Mouse (Mus musculus) spleen, postnatal 36 days (tissue): ENCODE measurements at regions not wholly inside any gene's neighbourhood (a gene's known extent, or its start where the extent isn't known, plus 50 kb on each side); places are given as distances from the start of the nearest gene placed in this dataset.

Source experiments
- DNase-seq, 2 experiments: peaks; one replicate each; pipeline ENCODE4 v3.0.0; 2022; ENCODE audit warnings: low spot score in 2 of 2, mixed read lengths in 1 of 2

DNA sequence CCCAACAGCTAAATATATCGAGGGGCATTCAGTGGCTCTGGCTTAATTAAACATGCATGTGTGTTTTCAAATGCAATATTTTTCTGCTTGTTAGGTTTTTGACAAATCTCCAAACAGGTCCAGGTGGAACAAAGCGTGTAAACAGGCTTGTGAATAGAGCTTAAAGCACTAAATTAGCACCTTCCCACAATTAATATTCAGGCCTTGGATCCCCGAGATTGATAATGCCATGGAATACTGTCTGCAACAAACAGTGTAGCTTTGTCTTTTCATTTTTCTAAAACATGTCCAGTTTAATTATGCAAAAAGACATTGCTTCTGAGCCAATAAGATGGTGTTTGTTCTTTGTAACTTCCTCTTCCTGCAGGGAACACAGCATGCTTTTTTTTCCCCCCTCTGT, 258.9 kb downstream of the Barhl2 start:
- DNase-seq, result no peak

DNA sequence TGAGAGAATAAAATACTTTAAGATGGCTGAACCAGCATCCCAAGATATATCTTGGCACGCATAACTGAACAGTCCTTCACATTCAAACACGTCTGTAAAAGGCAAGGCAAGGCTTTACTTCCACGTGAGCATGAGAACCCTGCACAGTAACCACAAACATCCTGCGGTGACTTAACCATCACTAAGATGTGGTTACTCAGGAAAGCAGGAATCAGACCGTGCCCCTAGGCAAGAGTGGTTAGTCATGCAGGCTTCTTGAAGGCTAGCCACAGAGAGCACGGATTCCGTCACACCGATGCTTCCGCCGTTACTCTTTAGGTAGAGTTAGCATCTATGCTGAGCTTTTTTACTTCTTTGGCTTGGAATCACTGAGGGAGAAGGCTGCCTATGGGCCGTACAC, 266.8 kb downstream of the Barhl2 start:
- no peak for DNase-seq

DNA sequence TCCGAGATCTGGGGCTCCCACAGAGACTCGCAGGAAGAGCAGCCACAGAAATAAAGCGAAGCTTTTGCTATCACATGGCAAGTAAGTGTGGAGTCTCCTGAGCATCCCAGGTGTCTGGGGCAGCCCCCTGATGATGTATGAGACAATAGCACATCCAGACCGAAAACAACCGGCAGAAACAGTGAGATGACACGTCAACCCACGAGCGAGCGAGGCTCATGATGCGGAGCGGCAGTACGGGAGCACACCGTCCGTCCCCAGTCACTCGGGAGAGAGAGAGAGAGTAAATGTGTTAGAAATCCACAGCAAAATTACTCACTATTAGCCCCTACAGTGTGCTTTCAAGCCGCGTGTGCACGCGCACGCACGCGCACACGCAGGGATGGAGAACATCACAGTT, 276.2 kb downstream of the Barhl2 start:
- no peak for DNase-seq

DNA sequence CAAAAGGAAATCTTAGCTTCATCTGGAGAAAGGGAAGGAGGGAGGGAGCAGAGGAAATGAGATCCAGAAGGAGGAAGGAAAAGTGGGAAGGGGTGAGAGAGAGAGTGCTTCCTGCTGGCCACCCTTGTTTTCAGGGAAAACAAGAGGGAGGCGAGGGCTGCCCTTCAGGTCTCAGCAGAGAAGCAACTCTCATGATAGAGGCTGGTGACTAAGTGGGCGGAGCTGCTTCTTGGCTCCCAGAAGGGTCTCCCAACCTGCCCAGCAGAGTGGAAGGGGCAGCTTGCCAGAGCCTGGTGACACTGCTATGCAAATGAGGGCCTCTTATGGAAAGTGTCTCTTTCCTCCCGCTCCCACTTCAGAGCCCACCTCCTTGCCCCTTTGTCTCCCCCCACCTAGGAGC, 285.8 kb downstream of the Barhl2 start:
- DNase-seq, result no peak

DNA sequence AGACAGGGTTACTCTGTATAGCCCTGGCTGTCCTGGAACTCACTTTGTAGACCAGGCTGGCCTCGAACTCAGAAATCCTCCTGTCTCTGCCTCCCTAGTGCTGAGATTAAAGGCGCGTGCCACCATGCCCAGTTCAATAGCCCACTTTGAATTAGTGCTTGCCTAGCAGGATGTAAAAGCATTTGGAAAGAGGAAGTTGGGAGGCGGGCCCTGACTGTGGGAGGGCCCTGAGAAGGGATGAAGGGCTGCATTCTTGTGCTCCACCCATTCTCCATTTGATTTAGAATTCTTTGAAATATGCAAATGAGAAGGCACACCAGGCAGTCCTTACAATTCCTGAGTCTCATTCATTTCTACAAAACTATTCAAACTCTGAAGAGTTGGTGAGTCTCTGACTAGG, 287.6 kb downstream of the Barhl2 start:
- no peak for DNase-seq

DNA sequence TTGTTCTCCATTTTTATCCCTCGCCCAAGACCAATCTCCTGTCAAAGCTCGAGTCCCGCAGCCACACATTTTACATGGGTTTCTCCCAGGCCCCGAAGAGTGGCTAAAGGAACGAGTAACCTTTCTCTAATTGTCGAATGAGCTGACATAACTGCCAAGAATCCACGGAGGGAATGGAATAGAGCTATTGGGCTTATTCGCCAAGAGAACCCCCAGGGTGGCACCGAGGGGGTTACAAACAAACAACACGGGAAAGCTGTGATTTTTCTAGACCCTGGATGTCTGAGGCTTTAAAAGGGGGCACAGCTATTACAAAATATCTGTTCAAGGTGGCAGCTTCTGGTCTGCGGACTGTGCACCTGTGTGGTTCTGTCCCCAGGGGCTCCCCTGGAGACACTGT, 290.4 kb downstream of the Barhl2 start:
- no peak for DNase-seq

DNA sequence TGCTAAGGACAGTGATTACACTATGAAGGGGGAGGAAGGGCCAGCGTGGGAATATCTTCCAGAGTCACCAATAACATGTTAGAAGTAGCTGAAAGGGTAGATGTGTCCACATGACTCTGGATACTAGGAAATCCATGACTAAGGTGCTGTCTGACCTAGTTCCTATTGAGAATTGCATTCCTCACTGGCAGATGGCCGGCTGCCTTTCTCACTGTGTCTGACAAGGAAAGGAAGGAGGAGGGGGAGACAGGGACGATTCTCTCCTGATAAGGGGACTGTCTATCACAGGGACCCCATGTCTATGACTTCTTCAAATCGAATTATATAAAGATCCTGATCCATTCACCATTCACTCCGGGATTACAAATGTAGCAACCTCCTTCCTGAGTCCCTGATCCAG, 289.9 kb downstream of the Zfp326 start:
- no peak for DNase-seq

DNA sequence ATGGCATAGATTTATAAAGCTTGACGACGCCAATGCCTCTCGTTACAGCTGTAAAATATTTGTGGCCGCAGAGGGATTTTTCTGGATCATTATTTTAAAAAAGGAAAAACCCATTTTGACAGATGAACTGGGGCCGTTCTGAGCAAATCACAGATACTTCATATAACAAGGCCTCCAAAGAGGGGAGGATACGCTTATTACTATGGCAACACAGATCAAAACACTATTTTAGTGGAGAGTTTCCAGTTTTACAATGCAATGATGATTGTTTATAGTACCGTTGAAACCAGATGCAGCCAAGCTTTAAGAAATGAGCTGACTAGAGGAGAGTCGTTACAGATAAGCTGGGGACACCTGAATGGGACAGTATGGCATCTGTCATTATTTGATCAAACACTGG, 287.8 kb downstream of the Zfp326 start:
- DNase-seq, result no peak

DNA sequence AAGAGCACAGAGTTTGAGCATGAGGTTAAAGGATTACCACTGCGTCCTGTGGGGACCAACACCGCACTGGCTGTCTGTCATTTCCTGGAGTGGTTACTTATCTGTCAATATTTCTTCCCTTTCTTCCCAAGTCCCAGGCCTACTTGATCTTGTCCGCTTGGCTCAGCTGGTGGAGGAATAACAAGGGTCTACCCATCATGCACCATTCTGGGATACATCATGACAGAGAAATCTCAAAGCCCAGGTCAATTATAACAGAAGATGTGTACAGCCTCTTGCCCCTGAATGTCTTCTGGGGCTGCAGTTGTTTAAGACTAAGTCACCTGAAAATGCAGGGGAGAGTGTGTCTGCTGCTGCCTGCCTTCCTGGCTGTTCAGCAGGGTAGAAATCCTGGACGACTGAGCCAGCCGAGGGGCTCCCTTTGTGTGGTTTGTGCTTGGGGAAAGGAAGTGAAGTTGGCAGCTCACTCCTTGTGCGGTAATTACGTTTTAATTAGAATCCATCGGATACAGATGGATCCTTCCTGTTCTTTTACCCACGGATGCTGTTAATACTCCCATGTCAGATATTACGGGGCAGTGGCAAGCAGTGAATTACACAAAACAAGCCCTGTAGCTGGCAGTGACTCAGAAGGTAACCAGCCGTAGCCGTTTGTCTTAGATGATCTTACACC, 286.8 kb downstream of the Zfp326 start:
- DNase-seq, result no peak

DNA sequence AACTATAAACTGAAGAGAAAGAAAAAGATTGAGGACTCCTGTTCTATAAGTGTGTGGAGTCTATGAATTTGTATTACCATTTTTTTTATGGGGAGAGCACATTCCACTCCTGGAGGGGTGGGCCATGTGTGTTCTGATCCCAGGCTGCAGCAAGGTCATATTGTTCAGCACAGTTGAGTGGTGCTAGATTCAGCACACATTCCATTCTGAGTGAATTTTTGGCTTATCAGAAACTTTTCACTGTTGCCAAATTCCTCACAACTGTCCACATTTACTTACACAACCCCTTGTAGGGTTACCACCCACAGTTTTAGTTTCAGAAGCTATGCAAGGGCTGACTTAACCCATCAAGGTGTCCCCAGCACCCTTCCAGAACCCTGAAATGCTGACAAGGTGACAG, 262.7 kb downstream of the Zfp326 start:
- DNase-seq, result no peak

DNA sequence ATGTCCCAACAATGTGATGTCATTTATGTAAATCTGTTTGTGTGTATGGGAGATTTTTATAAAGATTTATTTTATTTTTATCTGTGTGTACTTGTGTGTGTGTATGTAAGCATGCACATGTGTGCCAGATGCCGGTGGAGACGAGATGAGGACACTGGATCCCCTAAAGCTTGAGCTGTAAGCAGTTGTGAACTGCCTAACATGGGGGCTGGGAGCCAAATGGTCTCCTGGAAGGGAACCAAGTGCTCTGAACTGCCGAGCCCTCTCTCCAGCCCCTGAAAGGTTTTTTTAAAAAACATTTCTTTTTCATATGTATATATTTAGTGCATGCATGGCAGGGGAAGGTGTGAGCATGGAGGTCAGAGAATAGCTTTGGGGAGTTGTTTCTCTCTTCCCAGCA, 246.6 kb downstream of the Zfp326 start:
- no peak for DNase-seq

DNA sequence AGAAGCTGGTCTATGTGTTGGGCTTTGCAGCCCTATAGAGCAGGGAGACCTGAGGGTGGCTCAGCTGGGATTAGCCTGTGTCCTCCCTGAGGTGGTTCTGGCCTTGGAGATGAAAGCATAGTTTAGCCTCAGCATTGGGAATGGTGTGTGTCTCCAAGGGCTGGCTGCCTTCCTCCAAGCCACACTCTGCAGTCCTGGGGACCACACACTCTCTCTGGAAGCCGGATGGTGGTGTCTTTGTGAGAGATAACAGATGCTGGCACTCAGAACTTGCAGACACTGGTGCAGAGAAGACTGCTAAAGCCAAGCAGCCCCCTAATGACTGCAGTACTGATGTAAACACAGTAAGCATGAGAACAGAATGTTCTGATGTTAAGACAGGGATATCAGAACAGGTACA, 243.2 kb downstream of the Zfp326 start:
- no peak for DNase-seq

DNA sequence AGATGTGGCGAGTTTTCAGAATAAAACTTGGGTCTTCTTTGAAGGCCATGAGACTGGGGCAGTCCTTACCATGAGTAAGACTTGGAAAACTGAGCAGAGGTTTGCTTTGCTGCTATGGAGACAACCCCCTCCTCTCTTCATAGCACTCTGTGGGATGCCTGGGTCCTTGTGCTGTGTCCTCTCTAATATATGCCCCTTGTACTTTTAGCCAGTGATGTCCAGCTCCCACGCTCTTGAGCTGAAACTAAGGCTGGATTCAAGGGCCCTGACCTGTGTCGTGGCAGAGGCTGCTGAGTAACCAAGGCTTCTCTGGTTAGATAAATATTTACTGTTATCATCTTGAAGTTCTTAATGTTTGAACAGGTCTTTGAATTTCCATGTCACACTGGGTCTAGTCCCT, 236.8 kb downstream of the Zfp326 start:
- no peak for DNase-seq

DNA sequence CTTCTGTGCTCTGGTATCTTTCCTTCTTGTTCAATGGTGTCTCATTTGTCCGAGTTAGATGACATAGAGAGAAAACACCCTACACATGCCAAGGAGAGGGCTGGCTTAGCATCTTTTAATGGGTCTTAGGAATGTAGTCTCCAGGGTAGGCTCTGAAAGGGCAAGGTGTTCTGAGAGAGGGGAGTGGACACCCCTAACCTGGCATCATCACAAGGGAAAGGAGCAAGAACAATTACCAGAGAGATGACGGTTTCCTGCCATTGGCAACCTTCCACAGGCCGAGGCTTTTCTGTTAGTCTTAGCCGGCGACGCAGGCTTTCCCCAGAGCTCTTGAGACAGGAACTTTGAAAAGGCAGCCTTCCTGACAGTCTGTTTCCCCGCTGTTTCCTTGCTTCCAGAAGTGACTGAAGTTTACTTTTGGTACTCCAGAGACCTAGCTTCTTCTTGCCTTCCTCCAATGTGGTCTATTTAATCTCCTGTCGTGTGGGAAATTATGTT, 232.2 kb downstream of the Zfp326 start:
- DNase-seq, result no peak

DNA sequence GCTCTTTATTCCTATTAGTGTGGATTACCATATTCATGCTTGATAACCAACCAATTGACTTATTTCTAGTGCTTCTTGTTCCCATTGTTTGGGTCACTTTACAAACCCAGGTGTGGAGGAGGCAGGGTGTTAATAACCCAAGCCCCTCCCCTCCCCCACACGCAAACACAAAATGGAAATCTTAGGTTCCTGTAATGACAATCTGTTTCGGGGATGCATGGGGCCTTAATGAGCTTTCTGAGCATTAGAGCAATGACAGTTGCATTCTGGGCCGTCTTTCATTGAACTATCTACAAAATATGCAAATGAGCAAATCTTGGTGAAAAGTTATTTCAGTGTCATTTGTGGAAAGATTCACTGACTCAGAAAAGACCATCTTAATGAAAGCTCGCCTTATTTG, 225.9 kb downstream of the Zfp326 start:
- DNase-seq, result no peak

DNA sequence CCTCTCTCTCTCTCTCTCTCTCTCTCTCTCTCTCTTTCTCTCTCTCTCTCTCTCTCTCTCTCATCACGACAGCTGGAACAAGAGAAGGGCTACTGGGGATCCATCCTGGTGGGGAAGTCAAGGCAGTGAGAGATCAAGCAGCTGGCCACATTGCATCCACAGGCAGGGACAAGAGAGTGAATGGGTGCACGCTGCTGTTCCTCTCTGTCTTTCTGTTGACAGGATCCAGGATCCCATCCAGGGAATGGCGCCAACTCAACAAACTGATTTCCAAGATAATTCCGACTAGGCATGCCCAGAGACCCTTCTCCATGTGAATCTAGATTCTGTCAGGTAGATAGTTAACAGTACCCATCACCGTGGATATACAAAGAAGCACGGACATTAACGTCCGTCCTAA, 222.5 kb downstream of the Zfp326 start:
- no peak for DNase-seq

DNA sequence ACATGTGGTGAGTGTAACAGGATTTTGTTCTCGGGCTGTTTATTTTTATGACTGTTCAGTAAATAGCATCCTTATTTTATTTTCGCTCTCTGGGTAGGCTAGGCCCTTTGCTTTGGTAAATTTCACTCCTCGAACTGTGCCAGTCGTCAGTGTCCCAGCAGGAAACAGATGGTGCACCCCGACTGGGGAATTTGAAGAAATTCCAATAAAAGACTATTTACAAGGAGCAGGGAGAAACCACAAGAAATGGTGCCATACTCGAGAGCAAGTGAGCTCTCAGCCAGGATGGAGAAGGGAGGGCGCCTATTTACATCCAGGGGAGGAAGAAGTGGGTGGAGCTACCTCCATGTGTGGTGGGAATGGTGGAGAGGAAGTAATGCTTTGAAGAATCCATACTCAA, 213.0 kb downstream of the Zfp326 start:
- no peak for DNase-seq

DNA sequence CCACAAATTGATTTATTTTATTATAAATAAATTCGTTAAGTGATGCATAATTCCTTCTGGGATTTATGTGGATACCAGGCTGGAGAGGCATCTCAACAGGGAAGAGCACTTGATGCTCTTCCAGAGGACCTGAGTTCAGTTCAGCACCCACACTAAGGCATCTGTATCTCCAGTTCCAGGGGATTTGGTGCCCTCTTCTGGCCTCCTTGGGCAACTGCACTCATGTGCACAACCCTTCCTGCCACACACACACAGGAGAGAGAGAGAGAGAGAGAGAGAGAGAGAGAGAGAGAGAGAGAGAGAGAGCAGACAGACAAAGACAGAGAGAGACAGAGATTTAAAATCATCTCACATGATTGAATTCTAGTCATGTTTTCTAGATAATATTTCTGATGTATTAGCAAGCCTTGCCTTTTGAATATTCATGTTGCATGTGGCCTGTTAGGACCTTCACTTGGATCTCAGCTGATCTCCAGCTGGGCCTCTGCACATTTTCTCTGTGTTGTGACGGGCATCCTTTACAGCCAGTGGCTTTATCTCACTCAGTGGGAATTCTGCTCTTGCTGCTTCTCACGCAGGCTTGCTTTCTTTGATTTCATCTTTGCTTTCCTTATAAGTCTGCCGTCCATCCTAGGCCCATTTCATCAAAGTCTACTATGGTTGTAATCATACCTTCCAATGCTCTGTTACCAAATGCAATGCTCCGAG, 212.3 kb downstream of the Zfp326 start:
- no peak for DNase-seq

DNA sequence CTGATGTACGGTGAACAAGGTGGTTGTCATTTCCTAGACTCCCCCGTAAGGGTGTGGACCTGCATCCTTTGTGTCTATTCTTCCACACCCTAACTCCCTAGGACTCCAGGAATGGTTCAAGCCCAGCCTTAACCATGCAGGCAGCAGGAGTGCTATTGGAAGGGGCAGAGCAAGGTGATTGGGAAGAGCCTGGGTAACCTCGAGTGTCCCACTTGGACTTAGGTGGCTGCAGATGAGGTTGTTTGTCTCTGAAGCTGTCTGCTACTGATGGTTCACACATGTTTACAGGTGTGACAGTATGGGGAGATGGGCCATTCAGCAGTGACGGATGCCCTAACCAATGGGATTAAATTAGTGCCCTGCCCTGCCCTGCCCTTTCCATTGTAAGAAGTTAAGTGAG, 207.4 kb downstream of the Zfp326 start:
- no peak for DNase-seq

DNA sequence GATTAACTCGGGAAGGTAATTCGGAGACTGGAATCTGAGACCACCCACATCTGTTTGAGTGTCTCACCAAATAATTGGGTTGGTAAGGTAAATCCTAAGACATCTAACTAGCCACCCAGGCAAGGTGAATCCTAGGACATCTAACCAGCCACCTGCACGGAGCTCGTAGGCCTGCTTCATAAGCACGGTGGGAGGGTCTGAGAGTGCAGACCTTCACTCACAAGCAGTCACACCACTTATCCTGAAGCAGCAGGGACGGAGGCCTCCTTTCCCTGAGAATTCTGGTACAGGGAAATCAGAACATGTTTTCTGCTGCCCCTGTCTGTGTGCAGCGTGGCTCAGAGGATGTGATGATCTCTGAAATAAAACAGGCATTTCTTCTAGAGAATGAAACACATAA, 206.5 kb downstream of the Zfp326 start:
- no peak for DNase-seq

DNA sequence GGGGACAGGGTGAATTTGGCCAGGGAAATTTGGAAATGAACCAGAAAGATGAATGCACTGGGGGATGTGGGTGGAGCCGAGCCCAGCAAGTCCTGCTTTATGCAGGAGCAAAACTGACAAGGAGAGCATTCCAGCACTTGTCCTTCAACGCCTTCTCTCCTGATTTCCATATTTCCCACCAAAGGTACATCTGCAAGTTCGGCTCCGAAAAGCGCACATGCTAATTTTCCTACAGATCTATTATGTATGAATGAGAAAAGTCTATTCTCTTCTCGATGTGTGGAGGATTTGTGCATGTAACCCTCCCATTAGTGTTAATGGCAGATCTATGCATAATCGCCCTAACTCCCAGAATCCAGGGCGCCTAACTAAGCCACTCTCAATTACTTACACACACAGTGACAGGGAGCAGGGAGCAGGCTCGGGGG, 190.8 kb downstream of the Zfp326 start:
- no peak for DNase-seq

DNA sequence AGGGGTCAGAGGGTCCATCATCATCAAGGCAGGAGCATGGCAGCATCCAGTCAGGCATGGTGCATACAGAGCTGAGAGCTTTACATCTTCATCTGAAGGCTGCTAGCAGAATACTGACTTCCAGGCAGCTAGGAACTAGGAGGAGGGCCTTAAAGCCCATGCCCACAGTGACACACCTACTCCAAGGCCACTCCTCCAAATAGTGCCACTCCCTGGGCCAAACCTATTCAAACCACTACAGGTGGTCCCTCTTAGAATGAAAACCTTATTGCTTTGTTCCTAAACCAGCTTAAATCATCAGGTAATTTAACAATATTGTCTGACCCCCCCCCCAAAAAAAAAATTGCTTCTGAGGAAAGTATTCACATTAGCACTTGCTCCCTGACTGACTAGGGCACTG, 190.3 kb downstream of the Zfp326 start:
- no peak for DNase-seq

DNA sequence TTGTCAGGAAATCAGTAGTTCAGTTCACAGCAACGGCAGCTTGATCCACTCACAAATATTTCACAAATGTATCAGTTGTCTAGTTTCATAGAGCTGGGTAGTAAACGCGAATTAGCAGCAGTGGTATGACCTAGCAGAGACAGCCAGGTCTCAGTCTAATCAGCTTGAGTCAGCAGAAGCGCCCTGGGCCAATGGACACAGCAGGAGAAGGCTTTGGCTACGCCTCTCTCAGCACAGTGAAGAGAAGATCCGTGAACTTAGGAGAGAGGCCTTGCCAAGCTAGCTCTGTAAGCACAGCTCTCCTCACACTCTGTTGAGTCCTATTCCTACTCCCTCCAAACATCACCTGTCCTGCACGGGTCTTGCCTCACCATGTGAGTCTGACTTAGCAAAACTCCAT, 188.0 kb downstream of the Zfp326 start:
- DNase-seq, result no peak

DNA sequence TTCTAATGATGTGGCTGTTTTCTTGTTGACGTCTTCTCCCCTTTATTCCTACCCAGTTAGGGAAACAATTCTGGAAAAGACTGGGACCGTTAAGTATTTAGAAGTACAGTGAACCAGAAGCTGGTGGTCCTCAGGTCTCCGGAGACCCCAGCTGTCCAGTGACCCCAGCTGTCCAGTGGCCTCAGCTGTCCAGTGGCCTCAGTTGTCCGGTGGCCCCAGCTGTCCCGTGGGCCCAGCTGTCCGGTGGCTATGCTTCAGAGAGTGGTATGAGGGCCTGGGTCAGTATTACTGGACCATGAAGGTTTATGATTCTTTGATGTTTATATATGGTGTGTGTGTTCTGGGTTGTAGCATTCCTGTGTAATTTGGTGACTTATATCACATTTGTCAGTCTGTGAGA, 186.6 kb downstream of the Zfp326 start:
- DNase-seq, result no peak
